Mouse (Mus musculus) megakaryocyte, adult 5-6 weeks (primary cell): ENCODE data around the gene H1foo. TPM values are rescaled to one million over a fixed set of nuclear protein-coding genes. Genes with fewer than 3 reads are reported as not detected.
A peak's percentile ranks its signal among the peaks of the same experiment; 100 is the strongest.

Experiments used
- ATAC-seq: 2 replicates; pipeline ENCODE4 v1.8.0; 2016; ENCODE audit warnings: mild to moderate bottlenecking, inconsistent platforms; ENCODE audit not compliant: poor library complexity, severe bottlenecking
- total RNA-seq, 2 experiments: library from RNA; stranded (forward) in 1 of 2; stranded (reverse) in 1 of 2; fragments of 153-499, 151-499 nt in 1 of 2; fragments of 221-1000, 200-1000 nt in 1 of 2; gene quantifications; 2 replicates each; pipeline versions ENCODE4 v1.2.3 to v1.2.4; 2015 to 2017

Gene H1foo
- total RNA-seq, 2 experiments from 2014 or later: not detected

GRCm38 (mm10) chr6:115926416-115926815, 18.3 kb upstream of the H1foo start:
- ATAC-seq: no peak

- no peak for ATAC-seq
Observed at GRCm38 (mm10) chr6:115927292-115928242, 17.2 kb upstream of the H1foo start.

- ATAC-seq: no peak
Observed at GRCm38 (mm10) chr6:115930018-115930417, 14.7 kb upstream of the H1foo start.

- ATAC-seq: no peak
Observed at GRCm38 (mm10) chr6:115931639-115932038, 13.1 kb upstream of the H1foo start, which contains the start of gene Rho. Rho (plus strand) TSS chr6:115931748.

GRCm38 (mm10) chr6:115932391-115932790, 12.3 kb upstream of the H1foo start:
- ATAC-seq: no peak

- no peak for ATAC-seq
Observed at GRCm38 (mm10) chr6:115935544-115935943, 9.2 kb upstream of the H1foo start.

GRCm38 (mm10) chr6:115938011-115938410, 6.7 kb upstream of the H1foo start:
- ATAC-seq: no peak

GRCm38 (mm10) chr6:115938798-115939197, 5.9 kb upstream of the H1foo start:
- no peak for ATAC-seq

- ATAC-seq: no peak
Observed at GRCm38 (mm10) chr6:115940603-115941002, 4.1 kb upstream of the H1foo start.

GRCm38 (mm10) chr6:115941128-115941527, 3.6 kb upstream of the H1foo start:
- peak; percentile 51 for ATAC-seq

- no peak for ATAC-seq
Observed at GRCm38 (mm10) chr6:115943498-115944427, 975 bp upstream of the H1foo start.

- no peak for ATAC-seq
Observed at GRCm38 (mm10) chr6:115945633-115946032, 895 bp downstream of the H1foo start.

GRCm38 (mm10) chr6:115946389-115946788, 1.7 kb downstream of the H1foo start:
- ATAC-seq: peak; percentile 62

- no peak for ATAC-seq
Observed at GRCm38 (mm10) chr6:115954506-115955074, 9.9 kb downstream of the H1foo start.

GRCm38 (mm10) chr6:115955169-115955568, 10.4 kb downstream of the H1foo start:
- ATAC-seq: no peak

GRCm38 (mm10) chr6:115955664-115956063, 10.9 kb downstream of the H1foo start:
- no peak for ATAC-seq

GRCm38 (mm10) chr6:115956418-115956921, 11.7 kb downstream of the H1foo start:
- ATAC-seq: no peak

GRCm38 (mm10) chr6:115956922-115957601, 12.3 kb downstream of the H1foo start:
- ATAC-seq: no peak

GRCm38 (mm10) chr6:115957681-115958080, 12.9 kb downstream of the H1foo start:
- no peak for ATAC-seq

- no peak for ATAC-seq
Observed at GRCm38 (mm10) chr6:115958445-115958844, 13.7 kb downstream of the H1foo start.
